Mouse (Mus musculus) kidney, adult 9 months (tissue): ENCODE results near the gene Crisp4.
A peak's percentile ranks its signal among the peaks of the same experiment; 100 is the strongest.

Experiments
- DNase-seq: peaks from one replicate; pipeline ENCODE4 v3.0.0; 2022

Crisp4 gene

DNA sequence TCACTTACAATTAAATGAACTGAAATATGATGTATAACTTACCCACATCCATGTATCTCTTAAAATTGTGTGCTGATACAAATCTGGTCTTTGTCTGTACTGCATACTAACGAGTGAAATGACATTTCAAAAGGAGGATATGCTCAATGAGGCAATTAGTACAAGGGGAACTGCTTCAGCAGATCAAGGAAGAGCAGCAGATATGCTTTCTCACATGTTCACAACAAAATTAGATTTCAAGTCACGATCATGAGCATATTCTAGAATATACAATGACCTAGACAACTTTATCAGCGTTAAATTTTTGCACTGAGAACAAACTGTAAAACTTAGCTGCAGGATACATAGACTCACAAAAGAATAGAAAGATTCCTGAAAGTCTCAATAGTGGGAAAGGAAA lies at the start of gene Crisp4:
Gene Crisp4, minus strand, starts transcription at position 101 of the 400 bp plus-strand sequence.
- no peak for DNase-seq

DNA sequence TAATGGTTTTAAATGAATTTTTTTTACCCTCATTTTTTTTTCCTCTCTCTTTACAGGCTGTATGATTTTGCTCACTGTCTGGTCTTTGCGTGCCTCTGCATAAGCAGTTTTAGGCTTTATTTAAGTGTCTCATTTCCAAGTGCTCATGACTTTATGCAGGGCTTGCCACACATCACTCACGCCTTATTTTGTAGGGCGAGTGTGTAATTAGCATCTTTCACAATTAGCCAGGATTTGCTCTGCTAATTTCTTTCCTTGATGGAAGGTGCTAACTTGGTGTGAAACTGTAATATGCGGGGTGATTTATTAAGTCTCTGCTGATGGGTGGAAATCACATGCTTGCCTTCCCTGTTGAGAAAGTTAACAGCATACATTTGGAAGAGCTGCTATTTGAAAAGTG lies 46.0 kb upstream of the Crisp4 start:
- no peak for DNase-seq

DNA sequence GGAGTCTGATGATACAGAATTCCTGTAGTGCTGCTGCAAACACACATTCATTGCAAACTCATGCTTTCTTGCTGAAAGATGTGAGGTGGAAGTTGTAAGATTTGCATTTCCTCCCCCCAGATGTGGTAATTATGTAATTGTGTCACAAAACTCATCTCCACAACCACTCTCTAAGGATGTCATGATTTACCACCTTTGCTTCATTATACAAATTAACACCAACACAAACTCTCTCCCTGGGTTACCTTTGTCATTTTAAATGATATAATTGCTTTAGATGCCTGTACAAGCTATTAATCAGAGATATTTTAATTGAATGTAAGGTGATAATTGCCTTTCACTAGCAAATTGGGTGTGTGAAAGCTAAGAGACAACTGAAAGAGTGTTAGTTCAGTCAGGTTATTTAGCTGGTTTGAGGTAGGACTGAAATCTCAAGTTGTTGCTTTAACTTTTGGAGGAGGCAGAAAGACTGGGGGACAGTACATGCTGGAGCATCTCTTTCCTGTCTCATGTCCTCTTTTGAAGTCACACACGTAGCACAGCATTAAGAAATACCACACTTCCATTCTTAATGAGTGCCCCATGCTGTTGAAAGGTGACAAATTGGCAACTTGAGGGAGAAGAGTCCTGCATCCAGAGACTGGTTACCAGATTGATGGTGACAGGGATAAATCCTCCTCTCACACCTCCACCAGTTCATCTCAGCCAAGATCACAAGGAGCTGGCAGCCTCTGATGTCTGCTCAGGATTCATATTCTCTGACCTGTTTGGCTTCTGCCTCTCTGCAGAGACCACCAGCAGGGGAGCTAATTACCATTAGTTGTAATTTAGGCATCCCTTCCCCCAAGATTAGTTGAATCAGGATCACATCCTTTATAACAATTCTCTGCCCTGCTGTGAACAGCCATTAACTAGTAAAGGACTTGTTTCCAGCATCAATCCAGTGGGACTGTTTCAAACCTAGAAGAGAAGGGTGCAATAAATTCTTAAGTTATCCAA lies 45.3 kb upstream of the Crisp4 start:
- DNase-seq, result no peak

DNA sequence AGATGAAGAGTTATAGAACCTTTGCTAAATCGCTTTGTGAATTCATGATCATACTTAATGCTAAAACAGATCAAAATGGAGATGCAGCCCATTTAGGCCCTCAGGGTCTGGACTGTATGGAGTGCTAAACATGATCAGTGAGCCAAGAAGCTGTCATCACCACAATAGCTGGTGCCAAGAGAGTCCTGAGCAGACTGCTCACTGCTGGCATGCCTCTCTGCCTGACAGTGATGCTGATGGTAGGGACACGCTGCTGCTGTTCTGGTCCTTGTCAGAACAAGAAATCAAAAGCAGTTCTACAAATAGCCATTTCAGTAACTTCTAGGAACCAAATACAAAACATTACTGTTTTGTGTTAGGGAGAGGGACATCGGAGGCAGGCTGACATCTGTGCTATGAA lies 35.5 kb upstream of the Crisp4 start:
- no peak for DNase-seq

DNA sequence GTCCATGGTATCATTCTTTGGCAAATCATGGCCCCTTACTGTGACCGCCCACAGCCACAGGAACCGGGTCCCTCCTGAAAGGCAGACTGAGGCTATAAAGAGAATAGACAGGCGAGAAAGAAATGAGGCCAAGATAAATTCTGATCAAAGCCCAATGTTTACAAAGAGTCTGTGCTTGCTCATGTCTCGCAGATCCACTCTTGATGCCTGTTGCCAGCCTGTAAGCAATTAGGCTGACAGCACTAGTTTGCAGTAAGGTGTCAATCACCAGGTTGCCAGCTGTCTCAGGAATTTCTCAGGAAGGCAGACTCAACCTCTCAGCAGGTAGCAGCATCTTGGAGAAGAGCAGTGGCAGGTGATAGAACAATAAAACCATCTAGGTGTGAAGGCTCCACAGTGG lies 24.9 kb upstream of the Crisp4 start:
- no peak for DNase-seq

DNA sequence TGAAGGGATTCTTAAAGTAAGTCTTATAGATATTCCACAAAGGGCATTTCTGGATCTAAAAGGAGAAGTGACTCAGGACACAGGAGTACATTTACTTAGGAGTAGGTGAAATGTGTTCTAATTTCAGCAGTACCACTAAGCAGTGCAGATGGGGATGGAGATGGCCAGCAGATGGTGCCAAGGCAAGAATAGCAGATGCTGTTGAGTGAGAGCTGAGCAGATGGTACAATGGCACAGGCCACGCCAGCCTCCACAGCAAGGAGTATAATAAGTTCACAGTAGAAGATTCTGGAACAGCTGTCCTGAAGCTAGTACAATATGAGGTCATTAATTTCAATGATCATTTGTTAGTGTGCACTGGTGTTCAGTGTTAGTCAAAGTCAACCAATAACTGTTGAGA lies 22.6 kb upstream of the Crisp4 start:
- no peak for DNase-seq

DNA sequence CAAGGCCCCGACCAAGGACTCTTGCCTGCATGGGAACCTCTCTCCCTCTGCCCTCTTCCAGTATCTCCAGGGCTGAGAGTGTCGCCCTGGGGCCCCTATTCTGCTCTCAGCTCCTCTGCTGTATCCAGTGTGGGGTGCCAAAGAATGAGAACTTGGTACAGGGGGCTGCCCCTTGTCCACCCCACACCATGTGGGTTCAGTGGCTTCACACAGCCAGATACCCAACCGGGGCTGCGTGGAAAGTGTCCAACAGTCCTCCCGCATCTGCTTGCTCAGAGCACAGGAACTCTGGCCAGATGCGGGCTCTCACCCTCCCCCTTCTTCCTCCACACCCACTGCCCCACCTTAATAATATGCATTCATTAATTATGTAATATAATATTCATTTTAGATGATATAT lies 13.4 kb upstream of the Crisp4 start:
- no peak for DNase-seq

DNA sequence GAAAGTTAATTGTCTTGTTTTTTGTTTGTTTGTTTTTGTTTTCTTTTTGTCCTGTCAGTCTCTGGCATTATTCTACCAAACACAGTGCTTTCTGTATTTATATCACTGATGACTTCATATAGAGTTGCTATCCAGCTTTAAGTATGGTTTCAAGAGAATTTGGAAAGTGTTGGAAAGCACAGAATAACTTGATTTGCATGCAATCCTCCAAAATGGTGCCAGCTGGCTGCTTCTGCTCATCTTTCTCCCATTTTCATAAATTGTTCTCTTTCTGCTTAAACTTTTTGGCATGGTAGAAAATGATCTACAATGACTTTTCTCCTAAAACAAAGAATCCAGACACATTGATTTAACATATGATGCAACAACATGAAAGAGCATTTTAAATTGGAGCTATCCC lies 2.5 kb upstream of the Crisp4 start:
- no peak for DNase-seq

DNA sequence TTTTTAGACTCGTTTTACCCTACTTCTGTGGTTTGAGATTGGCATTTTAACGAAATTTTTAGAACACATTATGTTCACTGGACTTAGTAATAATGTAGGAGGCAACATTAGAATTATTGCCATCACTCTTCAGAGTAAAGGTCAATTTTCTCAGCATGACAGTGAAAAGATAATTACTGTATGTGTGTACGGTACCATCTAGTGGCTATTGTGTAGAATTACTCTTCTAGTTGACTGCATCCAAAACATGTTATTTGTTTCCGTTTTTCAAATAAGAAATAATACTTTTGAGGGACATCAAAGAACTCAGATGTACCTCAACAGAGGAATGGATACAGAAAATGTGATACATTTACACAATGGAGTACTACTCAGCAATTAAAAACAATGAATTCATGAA lies 14.0 kb downstream of the Crisp4 start:
- no peak for DNase-seq

DNA sequence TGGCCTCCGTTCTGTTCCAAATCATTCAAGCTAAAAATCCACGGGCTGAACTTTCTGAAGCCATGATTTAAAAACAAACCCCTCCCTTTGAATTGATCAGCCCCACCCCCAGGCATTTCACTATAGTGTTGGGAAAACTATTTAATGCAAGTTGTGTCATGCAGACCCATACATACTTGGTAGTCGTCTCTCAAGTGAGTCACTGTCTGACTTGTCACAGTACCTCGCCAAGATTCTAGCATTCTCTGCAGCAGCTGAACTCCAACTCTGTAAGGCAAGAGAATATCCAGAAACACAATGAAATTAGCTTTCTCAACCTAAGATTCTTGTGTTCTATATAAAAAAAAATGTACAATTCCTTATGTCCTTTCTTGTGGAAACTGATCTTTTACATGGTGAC lies 15.7 kb downstream of the Crisp4 start:
- no peak for DNase-seq

DNA sequence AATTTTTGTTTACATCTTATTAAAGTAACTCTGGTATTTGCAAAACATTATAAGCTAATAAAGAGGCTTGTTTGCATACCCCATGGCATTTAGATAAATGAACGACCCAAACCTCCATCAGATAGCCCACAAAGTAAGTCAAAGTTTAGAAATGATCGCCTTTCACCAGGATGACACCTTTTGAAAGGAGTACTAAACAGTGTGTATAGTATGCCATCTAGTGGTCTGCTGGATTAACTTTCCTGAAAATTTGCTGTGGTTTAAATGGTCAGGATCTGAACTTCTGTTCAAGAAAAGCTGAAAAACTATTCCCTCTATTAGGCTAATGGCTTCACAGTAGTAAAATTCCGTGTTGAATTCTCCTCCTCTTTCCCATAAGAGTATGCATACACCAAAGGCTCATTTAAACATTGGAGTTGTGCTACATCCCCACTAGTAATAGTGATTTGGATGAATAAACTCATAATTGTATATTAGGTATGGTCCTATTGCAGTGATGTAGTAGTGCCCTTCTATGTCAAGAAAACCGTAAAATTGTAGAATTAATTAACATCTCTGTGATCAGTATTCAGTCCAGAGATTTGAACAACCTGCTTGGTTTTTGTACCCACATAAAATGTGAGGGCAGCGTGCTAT lies 38.9 kb downstream of the Crisp4 start:
- peak; percentile 24 for DNase-seq

DNA sequence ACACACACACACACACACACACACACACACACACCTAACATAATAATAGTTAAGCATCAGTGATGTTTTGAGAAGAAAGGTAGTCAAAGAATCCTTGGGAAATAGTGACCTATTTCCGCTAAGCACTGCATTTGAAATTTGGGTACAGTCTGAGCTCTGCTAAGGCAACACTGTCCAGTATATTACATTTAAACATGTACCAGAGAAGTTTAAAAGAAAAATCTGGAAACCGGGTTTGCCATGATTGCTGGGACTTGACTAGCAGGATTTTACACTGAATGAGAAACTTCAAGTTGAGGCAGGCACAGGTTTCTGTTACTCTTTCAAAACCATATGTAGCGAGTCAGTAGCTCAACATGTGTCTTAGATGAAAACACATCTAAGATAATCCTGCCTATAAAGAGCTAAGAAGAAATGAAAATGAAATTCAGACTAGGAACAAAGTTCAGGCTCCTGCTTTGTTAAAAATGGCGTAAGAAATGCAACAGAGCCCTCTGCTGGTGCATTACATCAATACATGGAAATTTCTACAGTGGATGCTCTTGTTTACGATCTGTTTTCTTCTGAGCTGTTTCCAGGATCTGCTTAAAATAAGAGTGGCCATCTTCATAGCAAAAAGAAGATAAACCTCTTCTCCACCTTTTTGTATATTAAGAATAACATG lies 39.7 kb downstream of the Crisp4 start:
- peak; percentile 46 for DNase-seq

DNA sequence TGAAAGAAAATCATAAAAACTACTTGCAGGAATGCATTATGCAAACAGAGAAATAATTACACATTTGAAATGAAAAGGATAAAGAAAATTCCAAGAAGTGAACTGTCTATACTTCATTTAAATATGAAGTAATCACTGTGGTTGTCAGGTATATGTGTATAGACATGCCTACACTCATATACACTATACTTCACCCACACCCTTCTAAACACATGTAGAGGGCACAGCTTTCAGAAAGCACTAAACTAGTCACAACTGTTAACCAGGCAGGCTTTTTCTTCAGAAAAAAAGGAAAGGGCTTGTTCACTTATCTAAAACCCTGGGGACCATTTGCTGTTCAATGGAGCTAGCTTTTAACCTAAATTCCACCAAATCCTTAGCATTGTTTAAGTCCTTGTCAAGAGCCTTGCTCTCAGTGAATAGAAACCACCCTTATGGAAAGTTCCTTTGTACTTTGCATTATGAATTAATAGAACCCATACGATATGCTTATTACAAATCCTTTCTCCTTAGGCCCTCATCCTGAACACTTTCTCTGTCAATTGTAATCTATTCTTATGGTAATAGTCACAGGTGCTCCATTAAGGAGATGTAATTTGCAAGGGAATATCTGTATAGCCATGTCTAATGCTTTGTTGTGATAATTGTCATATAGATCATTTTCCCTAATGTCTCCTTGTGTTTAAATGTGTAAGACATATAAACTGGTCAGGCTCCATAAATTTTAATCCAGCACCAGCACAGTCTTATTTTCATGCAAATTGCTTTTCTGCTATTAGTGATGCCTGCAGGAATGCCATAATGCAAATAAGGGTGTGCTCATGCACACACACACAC lies 40.5 kb downstream of the Crisp4 start:
- DNase-seq, result no peak
